Mouse (Mus musculus): ENCODE measurements around the gene Nkpd1.

The Nkpd1 gene

GRCm38 (mm10) chr7:19572926-19573775, 55.5 kb downstream of the Nkpd1 start:
- ChIA-PET CTCF (interaction anchor here in 3 of 4 experiments (0.6 to 4.6 kb wide), 13 partner anchors 10 to 196 kb away, joined by 3 to 33 read pairs (median 3); partner anchors contain the start of gene Ppp1r37 (in 2 of the 3)), POLR2A (interaction anchor here (0.6 to 8.9 kb wide), 21 partner anchors 10 to 247 kb away, joined by 3 to 50 read pairs (median 3); partner anchors contain the start of genes Clasrp (in 2 of the 4), Ppp1r37 (in 2 of the 4), Apoe (in 1 of the 4) and Nkpd1 (in 1 of the 4))

- CTCF ChIA-PET = interaction anchor here in 3 of 4 experiments (0.6 to 4.6 kb wide), 9 partner anchors 10 to 184 kb away, joined by 3 to 33 read pairs (median 4); no protein-coding TSS in a partner anchor
- POLR2A ChIA-PET = interaction anchor here in 3 of 4 experiments (0.6 to 8.9 kb wide), 13 partner anchors 10 to 168 kb away, joined by 3 to 50 read pairs (median 4); partner anchors contain the start of gene Ppp1r37 (in 2 of the 3)
Observed at GRCm38 (mm10) chr7:19573776-19574140, 56.1 kb downstream of the Nkpd1 start.

Measured in embryonic stem cell, embryonic (primary cell).